Mouse (Mus musculus) retina, embryonic 14.5 days (tissue): ENCODE measurements around the gene Cdc42ep2.
"Not testable (repeated sequence)": the region's sequence is repeated elsewhere in the genome, so short reads cannot be mapped to it uniquely, and the experiment has no call there.

Experiments
- DNase-seq: peaks from one replicate; pipeline ENCODE4 v3.0.0-alpha.2; 2015; ENCODE audit warnings: low spot score

The Cdc42ep2 gene

GRCm38 (mm10) chr19:5912103-5913006, 12.3 kb downstream of the Cdc42ep2 start:
- DNase-seq: peak; percentile 100

DNA sequence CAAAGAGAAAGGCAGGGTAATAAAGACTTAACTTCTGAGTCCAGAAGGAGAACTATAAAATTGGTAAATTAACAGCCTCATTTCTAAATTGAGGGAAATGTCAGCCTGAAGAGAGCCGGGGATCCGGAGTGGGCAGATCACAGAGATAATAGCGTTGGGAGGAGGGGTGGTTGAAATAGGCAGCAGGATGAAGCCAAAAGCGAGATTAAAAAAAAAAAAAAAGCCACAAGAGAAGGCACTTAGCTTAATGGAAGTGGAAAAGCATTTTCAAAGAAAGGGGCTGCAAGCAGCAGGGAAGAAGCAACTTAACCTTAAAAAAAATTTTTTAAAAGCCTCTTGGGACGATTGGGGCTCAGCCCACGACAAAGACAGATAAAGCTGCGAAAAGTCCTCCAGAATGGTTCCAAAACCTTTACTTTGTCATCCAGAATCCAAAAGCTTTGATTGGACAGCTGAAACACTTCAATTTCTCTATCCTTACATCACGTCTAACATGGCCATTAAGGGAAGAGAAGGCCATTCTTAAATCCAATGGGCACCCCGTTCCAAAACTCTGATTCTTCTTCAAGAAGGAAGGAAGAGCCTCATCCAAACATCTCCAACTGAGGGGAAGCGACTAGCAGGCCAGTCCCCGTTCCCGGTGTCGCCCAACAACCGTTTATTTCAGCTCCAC, 13.1 kb downstream of the Cdc42ep2 start:
- DNase-seq: no peak

- DNase-seq: peak; percentile 90
Measured at GRCm38 (mm10) chr19:5910221-5910620, 14.4 kb downstream of the Cdc42ep2 start.

- DNase-seq: no peak
Measured at GRCm38 (mm10) chr19:5907275-5907674, 17.3 kb downstream of the Cdc42ep2 start.

DNA sequence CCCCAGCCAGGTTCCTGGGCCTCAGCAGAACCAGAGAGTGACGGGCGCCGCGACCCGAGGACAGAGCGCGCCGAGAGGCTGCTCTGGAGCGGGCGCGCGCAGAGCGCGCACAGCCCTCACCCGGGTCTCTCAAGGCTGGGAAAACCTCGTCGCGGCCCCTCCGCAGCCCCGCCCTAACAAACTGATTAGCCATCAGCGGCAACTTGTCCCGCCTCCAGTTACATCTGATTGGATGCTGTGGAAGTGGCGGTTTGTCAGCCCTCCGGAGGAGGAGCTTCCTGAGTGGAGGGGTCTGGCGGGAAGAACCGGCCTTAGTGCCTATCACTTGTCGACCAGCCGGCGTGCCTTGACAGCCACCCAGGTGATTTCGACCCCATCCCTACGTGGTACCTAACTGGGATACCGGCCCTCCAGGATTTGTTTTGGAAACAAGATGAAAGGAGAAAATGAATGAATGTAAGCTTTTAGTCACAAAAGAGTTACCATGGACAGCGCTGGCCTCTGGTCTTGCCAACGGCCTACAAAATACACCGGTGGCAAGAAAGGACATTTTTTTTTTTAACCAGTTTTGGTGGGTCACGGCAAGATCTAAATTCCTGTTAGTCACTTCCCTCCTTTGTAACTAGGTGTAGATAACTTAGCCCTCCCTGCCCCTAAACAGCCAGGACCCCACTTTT, 30.5 kb downstream of the Cdc42ep2 start, which contains the start of gene Tigd3:
Gene Tigd3, minus strand, starts transcription at position 148 of the 677 bp plus-strand sequence.
- peak; percentile 98 for DNase-seq

GRCm38 (mm10) chr19:5893282-5894001, 31.2 kb downstream of the Cdc42ep2 start:
- no peak for DNase-seq

DNA sequence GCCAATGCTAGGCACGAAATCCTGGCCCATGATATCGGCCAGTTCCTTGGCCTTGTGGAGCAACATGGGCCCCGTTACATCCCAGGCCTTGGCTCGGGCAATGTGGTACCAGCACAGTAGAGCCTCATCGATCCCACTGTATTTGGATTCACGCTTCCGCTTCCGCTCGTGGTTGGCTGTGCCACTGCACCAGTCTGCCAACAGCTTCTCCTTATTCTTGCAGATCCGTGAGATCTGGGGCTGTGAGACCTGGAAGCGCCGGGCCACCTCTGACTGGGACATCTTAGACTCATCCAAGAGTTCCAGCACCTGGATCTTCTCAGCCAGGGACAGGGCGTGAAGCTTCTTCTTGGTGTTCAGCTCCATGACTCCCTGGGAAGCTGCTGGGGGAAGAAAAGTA, 31.9 kb downstream of the Cdc42ep2 start:
- DNase-seq: no peak

DNA sequence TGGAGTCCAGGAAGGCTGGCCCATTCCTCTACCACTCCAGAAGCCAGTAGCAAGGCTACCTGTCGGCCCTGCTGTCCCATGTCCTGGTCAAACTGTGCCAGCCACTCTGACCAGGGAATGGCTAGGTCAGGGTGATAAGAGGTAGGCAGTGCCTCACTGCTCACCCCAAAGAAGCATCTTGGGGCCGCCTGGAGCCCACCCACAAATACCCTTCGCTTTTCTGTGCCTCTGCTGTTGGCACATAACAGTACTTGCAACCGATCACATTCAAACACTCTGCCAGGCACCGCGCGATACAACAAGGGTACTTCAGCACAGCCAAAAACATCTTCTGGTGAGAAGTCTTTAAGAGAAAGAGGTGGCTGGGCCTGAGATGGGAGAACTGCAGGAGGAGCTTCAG, 32.4 kb downstream of the Cdc42ep2 start:
- DNase-seq: no peak

GRCm38 (mm10) chr19:5891521-5892258, 32.9 kb downstream of the Cdc42ep2 start:
- no peak for DNase-seq

DNA sequence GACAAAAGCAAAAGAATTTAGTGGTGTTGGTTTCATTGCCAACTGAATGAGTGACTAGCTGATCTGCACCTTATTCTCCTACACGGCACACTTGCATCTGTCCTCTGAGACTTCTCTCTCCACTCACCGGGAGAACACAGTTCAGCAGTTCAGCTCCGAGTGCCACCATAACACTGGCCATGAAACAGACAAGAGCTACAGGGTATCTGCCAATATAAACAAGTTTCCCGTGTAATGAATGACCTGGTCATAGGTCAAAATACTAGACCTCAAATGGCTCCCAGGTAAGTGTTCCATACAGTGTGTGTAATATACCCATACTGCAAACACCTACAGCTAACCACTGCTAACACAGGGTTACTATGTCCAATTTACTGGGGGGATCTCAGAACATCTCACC, 35.4 kb downstream of the Cdc42ep2 start:
- no peak for DNase-seq

GRCm38 (mm10) chr19:5887234-5887815, 37.3 kb downstream of the Cdc42ep2 start:
- no peak for DNase-seq

DNA sequence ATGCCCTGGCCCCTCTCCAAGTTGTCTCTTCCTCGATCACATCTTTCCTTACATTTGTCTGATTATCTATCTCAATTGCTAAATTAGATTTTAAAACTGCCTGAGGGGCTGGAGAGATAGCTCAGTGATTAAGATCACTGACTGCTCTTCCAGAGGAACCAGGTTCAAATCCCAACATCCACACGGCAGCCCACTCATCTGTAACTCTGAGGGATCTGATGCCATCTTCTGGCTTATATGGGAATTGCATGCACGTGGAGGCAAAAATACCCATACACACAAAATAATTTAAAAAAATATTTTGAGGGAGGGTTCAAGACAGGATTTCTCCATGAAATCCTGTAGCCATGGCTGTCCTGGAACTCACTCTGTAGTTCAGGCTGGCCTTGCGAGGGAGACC, 38.8 kb downstream of the Cdc42ep2 start:
- DNase-seq: peak; percentile 58

DNA sequence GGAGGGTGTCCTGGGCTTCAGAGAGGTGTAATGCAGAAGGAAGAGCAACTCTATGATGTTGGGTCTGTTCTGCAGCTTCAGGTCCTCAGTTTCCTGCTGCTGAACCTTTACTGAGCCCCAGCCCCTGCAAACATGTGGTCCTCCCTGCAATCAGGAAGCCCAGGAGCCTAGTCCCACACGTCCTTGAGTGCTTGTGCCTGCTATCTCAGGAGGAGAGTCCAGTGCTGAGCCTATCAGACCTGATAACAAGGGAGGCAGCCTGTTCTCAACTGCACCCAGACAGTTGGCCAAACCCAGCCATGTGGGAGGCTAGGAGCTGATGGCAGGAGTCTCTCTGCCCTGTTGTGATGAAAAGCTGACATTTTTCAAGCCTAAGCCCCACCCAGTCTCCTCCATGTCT, 40.7 kb downstream of the Cdc42ep2 start:
- DNase-seq: no peak

DNA sequence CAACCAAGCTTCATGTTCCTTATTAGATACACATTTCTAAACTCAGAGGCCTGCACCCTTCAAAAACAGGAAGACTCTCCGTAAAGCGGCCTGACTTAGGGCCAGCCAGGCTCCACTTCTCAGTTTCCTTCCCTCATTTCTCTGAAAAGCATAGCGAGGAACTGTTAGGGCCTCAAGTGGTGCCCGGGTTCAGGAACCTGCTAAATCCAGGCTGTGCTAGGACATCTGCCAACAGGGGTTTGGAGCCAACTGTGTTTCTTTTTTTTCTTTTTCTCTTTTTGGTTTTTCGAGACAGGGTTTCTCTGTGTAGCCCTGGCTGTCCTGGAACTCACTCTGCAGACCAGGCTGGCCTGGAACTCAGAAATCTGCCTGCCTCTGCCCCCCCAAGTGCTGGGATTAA, 42.5 kb downstream of the Cdc42ep2 start:
- not testable (repeated sequence) for DNase-seq

DNA sequence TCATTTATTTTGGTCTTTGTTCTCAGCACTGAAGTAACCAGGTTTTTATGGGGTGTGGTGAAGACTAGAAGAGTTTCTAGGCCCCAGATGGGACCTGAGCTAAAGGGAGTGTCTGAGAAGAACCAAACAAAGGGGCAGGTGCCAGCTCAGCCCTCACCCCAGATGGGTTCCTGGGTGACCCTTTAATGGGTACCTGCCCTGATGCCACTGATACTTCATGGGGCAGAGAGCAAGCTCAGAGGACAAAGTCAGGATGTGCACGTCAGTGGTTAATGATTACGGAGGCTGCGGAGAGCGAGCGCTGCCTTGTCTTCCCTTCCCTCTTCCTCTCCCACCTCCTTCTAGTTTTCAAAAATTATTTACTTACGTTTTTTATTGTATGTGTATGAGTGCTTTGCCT, 43.5 kb downstream of the Cdc42ep2 start:
- DNase-seq: no peak

DNA sequence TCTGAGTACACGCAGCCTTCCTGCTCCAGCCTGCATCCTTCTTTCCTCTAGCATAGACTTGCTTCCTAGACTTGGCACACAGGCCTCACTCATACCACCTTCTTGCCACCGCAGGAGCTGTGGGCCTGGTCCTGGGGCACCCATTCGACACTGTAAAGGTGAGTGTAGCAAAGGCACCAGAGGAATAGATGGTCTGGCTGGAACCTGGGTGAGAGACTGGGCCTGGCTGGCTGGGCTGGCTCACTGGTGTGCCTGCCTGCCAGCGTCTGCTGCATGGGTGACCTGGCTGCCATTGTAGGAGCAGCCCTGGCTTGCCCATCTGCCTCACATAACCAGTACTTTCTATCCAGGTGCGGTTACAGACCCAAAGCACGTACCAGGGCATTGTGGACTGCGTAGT, 44.9 kb downstream of the Cdc42ep2 start:
- no peak for DNase-seq

GRCm38 (mm10) chr19:5878916-5879315, 45.7 kb downstream of the Cdc42ep2 start:
- no peak for DNase-seq

- DNase-seq: no peak
Measured at GRCm38 (mm10) chr19:5878362-5878722, 46.3 kb downstream of the Cdc42ep2 start.

GRCm38 (mm10) chr19:5877618-5878361, 46.8 kb downstream of the Cdc42ep2 start, which contains the start of gene Slc25a45:
TSS of gene Slc25a45 (plus strand) at chr19:5877808.
- peak; percentile 76 for DNase-seq

DNA sequence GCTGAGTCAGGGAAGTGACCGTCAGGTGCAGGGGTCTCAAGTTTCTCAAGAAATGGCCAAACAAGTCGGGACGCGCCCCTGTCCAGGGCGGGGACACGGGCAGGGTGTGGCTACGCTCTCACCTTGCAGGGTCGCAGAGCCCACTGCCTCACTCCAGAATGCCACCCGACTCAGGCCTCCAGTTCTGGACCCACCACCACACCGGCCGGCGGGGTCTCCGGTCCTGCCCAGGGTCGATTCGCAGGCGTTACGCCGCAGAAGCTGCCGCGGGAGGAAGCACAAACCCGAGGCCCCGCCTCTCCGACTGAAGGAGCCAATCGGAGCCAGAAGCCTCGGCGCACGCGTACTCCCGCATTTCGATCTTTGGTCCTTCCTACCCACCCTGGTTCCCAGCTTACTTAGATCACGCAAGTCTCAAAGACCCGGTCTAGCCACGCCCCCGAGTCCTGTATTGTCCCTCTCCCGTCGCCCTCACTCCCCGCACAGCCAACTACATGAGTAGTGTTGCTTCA, 49.6 kb downstream of the Cdc42ep2 start, which contains the start of gene Frmd8:
Gene Frmd8, minus strand, starts transcription at position 306 of the 512 bp plus-strand sequence.
- DNase-seq: peak; percentile 98
